Mouse (Mus musculus): Measurements from ENCODE around the gene Myof.

The Myof gene

GRCm38 (mm10) chr19:37877511-37878167 is 165.7 kb downstream of the Myof start:
- in situ Hi-C loops (cut with MseI, MboI), result no loop called here

DNA sequence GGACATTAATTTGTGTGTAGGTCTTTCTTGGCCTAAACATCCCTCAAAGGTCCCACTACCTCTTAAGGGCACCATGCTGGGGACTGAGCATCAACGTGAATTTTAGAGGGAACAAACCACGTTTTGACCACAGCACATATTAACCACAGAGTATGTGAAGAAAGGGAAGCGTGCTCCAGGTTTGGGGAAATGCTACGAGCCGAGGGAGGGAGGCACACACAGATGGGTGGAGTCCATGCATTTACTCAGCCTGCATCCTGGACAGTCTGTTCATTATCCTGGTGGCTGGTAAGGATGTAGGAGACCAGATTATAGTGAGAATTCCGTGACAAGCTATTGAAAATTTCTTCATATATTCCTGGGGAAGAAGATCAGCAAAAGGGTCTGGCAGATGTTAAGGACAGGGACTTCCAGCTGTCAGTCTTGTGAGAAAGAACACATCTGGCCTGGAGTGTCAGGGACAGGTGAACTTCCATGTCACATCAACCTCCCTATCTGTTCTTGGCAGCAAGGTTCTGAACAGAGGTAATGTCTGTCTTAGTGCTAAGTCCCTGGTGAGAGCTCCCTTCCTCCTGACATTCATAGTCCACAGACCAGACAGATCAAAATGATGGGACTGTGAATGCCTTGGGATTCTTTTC is 166.7 kb downstream of the Myof start:
- in situ Hi-C loops (cut with MseI, MboI), result no loop called here

- in situ Hi-C loops (cut with MseI, MboI), result no loop called here
Observed at GRCm38 (mm10) chr19:37873499-37873898, 169.9 kb downstream of the Myof start.

DNA sequence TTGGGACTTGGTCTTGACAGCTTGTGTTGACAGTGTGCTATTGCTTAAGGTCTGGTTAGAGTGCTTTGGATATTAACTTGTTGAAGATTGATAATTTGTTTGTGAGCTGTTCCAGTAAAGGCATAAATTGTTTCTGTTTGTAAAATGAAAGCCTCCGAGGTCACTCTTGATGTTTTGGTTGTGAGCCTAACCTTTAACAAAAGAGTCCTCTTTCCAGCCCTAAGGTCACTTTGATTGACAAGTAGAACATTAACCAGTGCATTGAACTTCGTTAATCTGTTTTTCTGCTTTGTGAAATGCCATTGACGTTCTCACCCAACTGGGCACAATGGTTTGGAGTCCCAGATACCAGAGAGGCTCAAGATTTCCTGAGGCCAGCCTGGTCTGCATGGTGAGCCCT is 175.8 kb downstream of the Myof start:
- in situ Hi-C loops (cut with MseI, MboI), result no loop called here

GRCm38 (mm10) chr19:37866994-37867393 is 176.4 kb downstream of the Myof start:
- in situ Hi-C loops (cut with MseI, MboI), result no loop called here

- in situ Hi-C loops (cut with MseI, MboI), result no loop called here
Observed at GRCm38 (mm10) chr19:37861171-37861570, 182.2 kb downstream of the Myof start.

GRCm38 (mm10) chr19:37860267-37860666 is 183.1 kb downstream of the Myof start:
- in situ Hi-C loops (cut with MseI, MboI), result no loop called here

- in situ Hi-C loops (cut with MseI, MboI), result no loop called here
Observed at GRCm38 (mm10) chr19:37858406-37859081, 184.8 kb downstream of the Myof start.

DNA sequence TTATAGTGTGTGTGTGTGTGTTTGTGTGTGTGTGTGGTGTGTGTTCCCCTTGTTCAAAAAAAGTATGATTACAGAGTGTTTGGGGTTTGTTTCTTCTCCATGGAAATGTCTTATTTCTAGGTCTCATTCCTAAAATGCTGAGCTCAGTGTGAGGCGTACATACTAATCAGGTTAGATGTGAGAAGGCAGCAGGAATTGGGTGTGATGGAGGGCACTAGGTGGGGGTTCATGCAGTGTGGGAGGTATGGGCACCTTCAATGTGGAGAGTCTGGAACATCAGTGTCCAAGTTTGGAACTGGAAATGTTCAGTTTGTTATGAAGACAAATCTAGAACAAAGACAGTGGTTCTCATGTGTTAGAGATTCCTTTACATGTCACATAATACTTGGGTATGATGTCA is 191.3 kb downstream of the Myof start:
- in situ Hi-C loops (cut with MseI, MboI), result no loop called here

- in situ Hi-C loops (cut with MseI, MboI), result no loop called here
Observed at GRCm38 (mm10) chr19:37851590-37852038, 191.8 kb downstream of the Myof start.

Measured in mouse trophoblast stem cell (cell line).